Mouse (Mus musculus) hematopoietic stem cell, adult 5-6 weeks (primary cell): ENCODE data around the gene Nup153. TPM values are rescaled to one million over a fixed set of nuclear protein-coding genes. Genes with fewer than 3 reads are reported as not detected.

Experiments used
- ATAC-seq, 2 experiments: fragments of 125-278 bp in 1 of 2; replicated peaks in 1 of 2; 2 replicates each; pipeline ENCODE4 v1.8.0; 2016 to 2017; ENCODE audit warnings: inconsistent platforms in 2 of 2, mild to moderate bottlenecking in 2 of 2, moderate number of reproducible peaks in 2 of 2, low read depth in 1 of 2, moderate TSS enrichment in 1 of 2; ENCODE audit not compliant: low FRiP score in 2 of 2, poor library complexity in 2 of 2, severe bottlenecking in 2 of 2, insufficient read depth in 1 of 2, low TSS enrichment in 1 of 2
- total RNA-seq: library from RNA; stranded (forward); fragments of 172-1452, 232-1000 nt; gene quantifications from 2 replicates; pipeline ENCODE4 v1.2.3, GENCODE M21; 2017

The Nup153 gene
- 108 and 117 TPM in 2 replicates for total RNA-seq

- peak; percentile 93 to 96 for ATAC-seq
These were observed at the start of gene Nup153 for GRCm38 (mm10) chr13:46727837-46728268. TSS of gene Nup153 (minus strand) at chr13:46727940.

GRCm38 (mm10) chr13:46777461-46777860, 49.7 kb upstream of the Nup153 start:
- ATAC-seq = no peak

- no peak for ATAC-seq
These were observed 49.0 kb upstream of the Nup153 start for GRCm38 (mm10) chr13:46776636-46777305.

GRCm38 (mm10) chr13:46774998-46775397, 47.3 kb upstream of the Nup153 start:
- no peak for ATAC-seq

DNA sequence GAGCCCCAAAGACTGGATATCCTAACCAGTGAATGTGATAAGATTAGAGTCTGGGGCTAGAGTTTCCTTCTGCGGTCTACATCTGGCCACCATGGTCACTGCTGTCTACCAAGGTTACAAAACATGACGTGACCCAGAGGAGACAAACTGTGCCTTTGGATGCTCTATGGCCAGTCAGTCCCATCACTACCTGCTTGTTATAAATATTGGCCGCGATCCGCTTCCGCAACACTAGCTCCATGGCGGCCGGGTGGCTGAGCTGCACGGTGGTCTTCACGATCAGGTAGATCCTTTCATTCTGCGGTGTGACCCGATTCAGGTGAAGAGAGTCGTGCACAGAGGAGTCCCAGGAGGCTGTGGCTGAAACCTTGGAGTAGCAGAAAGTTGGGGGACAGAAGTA, 44.8 kb upstream of the Nup153 start:
- no peak for ATAC-seq

DNA sequence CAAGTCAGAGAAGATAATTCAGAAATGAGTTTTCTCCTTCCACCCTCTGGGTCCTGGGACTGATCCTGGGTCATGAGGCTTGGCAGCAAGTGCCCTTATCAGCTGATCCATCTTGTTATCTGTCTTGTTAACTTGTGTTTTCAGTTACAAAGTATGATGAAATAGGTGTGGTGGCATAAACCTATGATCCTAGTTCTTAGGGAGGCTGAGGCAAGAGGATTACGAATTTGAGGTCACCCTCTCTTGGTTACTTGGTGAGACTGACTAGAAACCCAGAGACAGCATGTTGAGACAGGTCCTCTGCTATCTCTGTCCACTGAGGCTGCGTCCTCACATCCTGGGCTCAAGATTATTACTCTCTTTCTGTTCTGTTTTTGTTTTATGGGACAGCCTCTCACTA, 37.6 kb upstream of the Nup153 start:
- ATAC-seq = no peak

DNA sequence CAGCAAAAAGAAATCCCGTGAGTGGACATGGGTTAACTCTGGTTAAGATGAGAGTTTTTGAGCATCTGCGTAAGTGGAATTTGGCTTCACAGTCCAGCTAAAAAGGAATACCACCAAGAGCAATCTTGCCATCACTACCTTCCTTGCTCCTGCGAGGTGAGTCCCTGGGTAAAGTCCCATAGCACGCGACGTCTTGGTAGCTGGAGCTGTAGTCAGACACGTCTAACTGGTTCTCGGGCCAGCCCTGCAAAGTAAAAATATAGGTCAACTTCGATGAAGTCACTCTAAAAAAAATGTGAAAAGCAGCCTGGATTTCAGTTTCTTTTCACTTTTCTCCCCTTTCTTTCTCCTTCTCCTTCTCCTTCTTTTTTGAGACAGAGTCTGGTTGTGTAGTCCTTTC, 35.5 kb upstream of the Nup153 start:
- no peak for ATAC-seq

DNA sequence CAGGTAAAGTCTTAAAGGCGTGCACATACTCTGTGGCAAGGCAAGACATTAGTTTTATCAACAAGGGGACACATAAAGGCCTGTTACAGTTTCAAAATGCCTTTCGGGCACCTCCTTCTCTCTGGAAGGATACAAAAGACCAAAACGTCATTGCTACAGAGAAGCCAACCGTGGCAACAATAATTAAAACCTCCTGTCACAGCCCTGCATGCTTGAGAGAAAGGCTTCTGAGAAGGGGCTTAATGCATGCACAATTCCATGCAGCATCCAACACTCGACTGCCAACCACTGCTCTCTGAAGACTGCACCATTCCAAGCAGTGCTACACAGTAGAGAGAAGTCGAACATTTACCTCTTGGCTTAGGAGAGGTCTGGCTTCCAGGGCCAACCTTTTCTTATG, 33.2 kb upstream of the Nup153 start:
- ATAC-seq = no peak

GRCm38 (mm10) chr13:46759281-46759809, 31.6 kb upstream of the Nup153 start:
- no peak for ATAC-seq

- no peak for ATAC-seq
These were observed 30.9 kb upstream of the Nup153 start for GRCm38 (mm10) chr13:46758627-46759026.

DNA sequence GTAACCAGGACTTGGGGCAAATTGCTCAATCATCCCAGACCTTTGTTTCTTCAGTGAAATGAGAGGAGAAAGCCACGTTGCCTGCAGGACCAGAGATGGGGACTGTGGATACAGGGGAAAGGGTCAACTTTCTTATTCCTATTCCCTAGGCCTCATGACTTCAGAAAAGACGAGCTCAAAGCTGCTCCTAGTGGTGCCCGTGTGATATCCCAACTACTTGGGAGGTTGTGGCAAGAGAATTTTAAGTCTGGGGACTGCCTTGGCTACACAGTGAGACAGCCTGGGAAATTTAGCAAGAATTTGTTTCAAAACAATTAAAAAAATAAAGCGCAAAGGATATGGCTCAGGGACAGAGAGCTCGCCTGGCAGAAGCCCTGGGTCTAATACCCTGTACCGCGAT, 30.2 kb upstream of the Nup153 start:
- ATAC-seq = no peak

DNA sequence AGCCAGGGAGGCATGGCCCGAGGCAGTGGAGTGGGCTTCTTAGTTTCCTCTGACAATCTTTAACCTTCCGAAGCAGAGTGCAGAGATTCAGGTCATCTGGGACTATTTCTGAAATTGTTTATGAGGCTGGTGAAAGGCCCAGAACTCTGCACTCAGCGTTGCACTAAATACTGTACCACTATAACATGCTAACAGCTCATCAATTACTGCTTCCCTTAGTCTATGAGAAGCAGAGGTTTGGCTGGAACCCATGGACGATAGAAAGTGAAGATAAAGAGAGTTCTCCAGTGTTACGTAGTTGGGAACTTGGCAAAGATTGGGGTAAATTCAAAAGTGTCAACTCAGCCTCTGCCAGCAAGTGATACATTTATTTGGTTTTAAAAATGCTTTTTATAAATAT, 25.6 kb upstream of the Nup153 start:
- no peak for ATAC-seq

GRCm38 (mm10) chr13:46752566-46753229, 25.0 kb upstream of the Nup153 start:
- ATAC-seq = no peak

- ATAC-seq = no peak
These were observed 20.6 kb upstream of the Nup153 start for GRCm38 (mm10) chr13:46748138-46748873.

- ATAC-seq = no peak
These were observed 16.1 kb upstream of the Nup153 start for GRCm38 (mm10) chr13:46743821-46744220.

DNA sequence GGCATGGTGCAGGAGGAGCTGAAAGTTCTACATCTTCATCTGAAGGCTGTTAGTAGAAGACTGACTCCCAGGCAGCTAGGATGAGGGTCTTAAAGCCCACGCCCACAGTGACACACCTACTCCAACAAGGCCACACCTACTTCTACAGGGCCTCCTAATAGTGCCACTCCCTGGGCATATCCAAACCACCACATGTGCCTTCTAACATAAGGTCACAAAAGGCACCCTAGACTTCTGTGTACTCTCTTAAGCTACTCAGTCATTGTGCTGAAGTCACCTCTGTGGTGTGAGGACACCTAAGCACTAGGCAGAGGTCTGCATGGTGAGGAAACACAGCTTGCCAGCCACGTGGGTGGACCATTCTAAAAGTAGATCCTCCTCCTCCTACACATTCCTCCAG, 14.6 kb upstream of the Nup153 start:
- no peak for ATAC-seq

DNA sequence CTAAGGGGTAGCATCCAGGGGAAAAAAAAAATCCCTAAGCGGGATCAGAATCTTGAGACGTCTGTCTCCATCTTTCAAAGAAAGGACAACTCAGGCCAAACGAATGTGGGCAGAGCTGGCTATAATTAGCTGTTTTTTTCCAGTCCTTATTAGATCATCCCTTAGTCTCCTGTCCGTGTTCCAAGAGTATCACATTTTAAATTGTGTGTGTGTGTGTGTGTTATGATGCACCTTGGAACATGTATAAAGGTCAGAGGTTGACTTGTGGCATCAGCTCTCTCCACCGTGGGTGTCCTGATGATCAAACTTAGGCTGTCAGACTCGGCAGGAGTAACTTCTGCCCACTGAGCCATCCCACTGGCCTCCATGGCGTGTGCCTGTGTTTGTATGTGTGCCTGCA, 11.7 kb upstream of the Nup153 start:
- no peak for ATAC-seq

GRCm38 (mm10) chr13:46737482-46737881, 9.7 kb upstream of the Nup153 start:
- ATAC-seq = no peak
